Mouse (Mus musculus): ENCODE results near the gene Cldn8. TPM values are rescaled to one million over a fixed set of nuclear protein-coding genes. Genes with fewer than 3 reads are reported as not detected.

The Cldn8 gene
- 7.9 and 10.1 TPM in 2 replicates for polyA plus RNA-seq (2015; fragmentation: Nextera tagmentation; extraction: Ambion mirVana)

DNA sequence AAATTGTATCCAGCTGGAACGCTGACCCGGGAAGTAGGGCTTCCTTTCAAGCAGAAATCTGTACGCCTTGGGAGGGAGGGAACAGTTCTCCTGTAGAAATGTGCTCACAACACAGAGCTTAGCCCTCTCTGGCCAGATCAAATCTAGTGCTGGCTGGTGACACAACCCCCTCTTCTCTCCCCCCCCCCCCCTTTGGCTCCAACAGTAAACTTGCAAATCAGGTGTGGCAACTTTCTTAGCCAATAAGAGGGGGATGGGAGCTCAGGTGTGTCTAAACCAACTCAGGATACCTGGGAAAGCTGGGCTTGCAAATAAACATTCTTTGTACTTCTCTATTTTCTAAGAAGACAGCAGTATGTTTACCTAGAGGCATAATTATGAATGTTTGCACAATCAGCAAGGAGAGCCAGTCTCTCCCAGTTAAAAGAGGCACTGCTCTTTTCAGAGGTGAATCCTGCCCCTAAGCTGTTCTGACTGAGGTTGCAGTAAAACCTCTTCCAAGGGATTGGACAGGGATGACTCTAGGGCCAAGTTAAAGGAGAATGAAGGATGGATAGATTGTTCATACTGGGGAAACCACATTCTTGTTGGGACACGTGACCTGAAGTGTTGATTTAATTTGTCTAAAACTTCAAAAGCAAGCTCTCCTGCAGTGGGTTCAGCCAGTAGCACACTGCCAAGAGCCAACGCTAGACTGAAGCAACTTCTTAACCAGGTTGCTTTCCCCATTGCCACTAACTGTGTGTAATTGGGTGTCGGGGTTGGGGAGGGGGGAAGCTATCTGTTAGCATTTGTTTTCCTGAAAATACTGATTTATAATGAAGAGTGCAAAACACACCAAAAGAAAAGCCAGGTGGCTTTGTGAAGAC is at the start of gene Cldn8:
Cldn8 (minus strand) TSS at position 139 of the 869 bp plus-strand sequence.
- Histone ChIP-seq H3K9me3 (no peaks in the 10 kb centered on the region), H3K27me3 (no peaks in the 10 kb centered on the region), H3K4me2 (peak within 1 kb of the TSS; percentile 35), H3K4me3 (peak within 1 kb of the TSS; percentile 26), H3K9ac (no peak within 1 kb of the TSS), H3K4me1 (peaks cover 4% of the 10 kb centered on the region; the same call in 1 of the 2 replicates), H3K36me3 (no peaks in the 10 kb centered on the region), H3K27ac (peak within 1 kb of the TSS; percentile 34)
- peak; percentile 74; the same call in 1 of the 2 replicates for ATAC-seq (ENCODE audit: insufficient number of reproducible peaks, insufficient read depth, low FRiP score, low TSS enrichment, low read depth)
- 48% methylated on average over 6 of the region's 6 CpGs for WGBS

DNA sequence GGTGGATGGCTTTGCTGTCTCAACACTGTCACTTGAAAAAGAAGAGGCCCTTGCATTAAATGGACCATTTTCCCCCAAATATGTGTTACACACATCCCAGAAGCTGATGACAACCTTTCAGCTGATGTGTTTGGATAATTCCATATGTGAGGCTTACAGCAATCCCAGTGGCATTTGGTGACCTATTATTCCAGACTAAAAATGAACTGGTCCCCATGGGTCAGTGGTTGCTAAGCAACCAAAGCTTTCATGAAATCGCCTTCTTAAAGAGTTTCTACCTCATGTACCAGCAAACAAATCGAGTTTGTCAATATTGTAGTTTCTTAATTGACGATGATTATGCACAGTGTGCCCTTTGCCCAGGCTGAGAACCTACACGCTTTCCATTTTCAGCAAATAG is 49.7 kb upstream of the Cldn8 start:
- Histone ChIP-seq H3K4me3 (no peak overlapping the region), H3K4me1 (no peaks in the 10 kb centered on the region), H3K9me3 (no peaks in the 10 kb centered on the region), H3K27me3 (no peaks in the 10 kb centered on the region), H3K4me2 (no peak overlapping the region), H3K36me3 (no peaks in the 10 kb centered on the region), H3K27ac (no peak overlapping the region), H3K9ac (no peak overlapping the region)
- WGBS = 84% methylated on average over 4 of the region's 4 CpGs
- no peak for ATAC-seq (ENCODE audit: insufficient number of reproducible peaks, insufficient read depth, low FRiP score, low TSS enrichment, low read depth)

- Histone ChIP-seq H3K4me2 (no peak within 1 kb of the TSS), H3K36me3 (no peaks in the 10 kb centered on the region), H3K27ac (no peak within 1 kb of the TSS), H3K27me3 (no peaks in the 10 kb centered on the region), H3K9me3 (no peaks in the 10 kb centered on the region), H3K4me3 (no peak within 1 kb of the TSS), H3K9ac (no peak within 1 kb of the TSS), H3K4me1 (no peaks in the 10 kb centered on the region)
- no peak for ATAC-seq (ENCODE audit: insufficient number of reproducible peaks, insufficient read depth, low FRiP score, low TSS enrichment, low read depth)
- 91% methylated on average over 8 of the region's 8 CpGs for WGBS
Observed at GRCm38 (mm10) chr16:88611922-88612321, 48.9 kb upstream of the Cldn8 start, which contains the start of gene Krtap24-1. Gene Krtap24-1 (minus strand): TSS chr16:88612279.

GRCm38 (mm10) chr16:88604570-88604969 is 41.6 kb upstream of the Cldn8 start:
- WGBS = 88% methylated on average over 6 of the region's 6 CpGs
- Histone ChIP-seq H3K36me3 (no peaks in the 10 kb centered on the region), H3K4me2 (no peak overlapping the region), H3K9ac (no peak overlapping the region), H3K9me3 (no peaks in the 10 kb centered on the region), H3K27me3 (no peaks in the 10 kb centered on the region), H3K27ac (no peak overlapping the region), H3K4me1 (peaks cover 8% of the 10 kb centered on the region; the same call in 1 of the 2 replicates), H3K4me3 (no peak overlapping the region)
- ATAC-seq (ENCODE audit: insufficient number of reproducible peaks, insufficient read depth, low FRiP score, low TSS enrichment, low read depth) = no peak

DNA sequence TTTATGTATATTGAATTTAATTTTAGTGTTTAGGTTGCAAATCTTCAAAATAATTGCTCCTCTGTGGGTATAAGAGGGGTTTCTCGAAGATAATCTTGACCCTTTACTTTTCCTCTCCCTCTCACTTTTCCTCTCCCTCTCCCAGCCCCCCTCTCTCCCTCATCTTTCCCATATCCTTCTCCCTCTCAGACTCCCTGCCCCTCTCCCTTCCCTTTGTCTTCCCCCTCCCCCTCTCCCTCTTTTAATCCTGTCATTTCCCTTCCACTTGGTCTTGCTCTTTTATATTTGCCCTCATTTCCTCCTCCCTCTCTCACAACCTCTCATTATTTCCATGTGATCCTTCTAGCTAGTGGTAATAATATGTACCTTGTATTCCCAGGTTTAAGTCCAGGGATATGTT is 39.5 kb upstream of the Cldn8 start:
- peaks cover 9% of the 10 kb centered on the region; the same call in 1 of the 2 replicates for H3K4me1 ChIP-seq
- H3K27me3 ChIP-seq = no peaks in the 10 kb centered on the region
- H3K36me3 ChIP-seq = no peaks in the 10 kb centered on the region
- 19% methylated on average over 1 of the region's 1 CpGs for WGBS
- H3K9ac ChIP-seq = no peak overlapping the region
- no peaks in the 10 kb centered on the region for H3K9me3 ChIP-seq
- ATAC-seq (ENCODE audit: insufficient number of reproducible peaks, insufficient read depth, low FRiP score, low TSS enrichment, low read depth) = no peak
- no peak overlapping the region for H3K4me2 ChIP-seq
- no peak overlapping the region for H3K27ac ChIP-seq
- no peak overlapping the region for H3K4me3 ChIP-seq

- H3K27ac ChIP-seq = no peak overlapping the region
- H3K27me3 ChIP-seq = no peaks in the 10 kb centered on the region
- no peak overlapping the region for H3K4me3 ChIP-seq
- H3K9me3 ChIP-seq = no peaks in the 10 kb centered on the region
- ATAC-seq (ENCODE audit: insufficient number of reproducible peaks, insufficient read depth, low FRiP score, low TSS enrichment, low read depth) = no peak
- WGBS = 65% methylated on average over 8 of the region's 8 CpGs
- peaks cover 9% of the 10 kb centered on the region; the same call in 1 of the 2 replicates for H3K4me1 ChIP-seq
- H3K36me3 ChIP-seq = no peaks in the 10 kb centered on the region
- H3K9ac ChIP-seq = no peak overlapping the region
- peak overlapping the region; percentile 39; the same call in 1 of the 2 replicates for H3K4me2 ChIP-seq
Observed at GRCm38 (mm10) chr16:88600303-88600702, 37.3 kb upstream of the Cldn8 start.

DNA sequence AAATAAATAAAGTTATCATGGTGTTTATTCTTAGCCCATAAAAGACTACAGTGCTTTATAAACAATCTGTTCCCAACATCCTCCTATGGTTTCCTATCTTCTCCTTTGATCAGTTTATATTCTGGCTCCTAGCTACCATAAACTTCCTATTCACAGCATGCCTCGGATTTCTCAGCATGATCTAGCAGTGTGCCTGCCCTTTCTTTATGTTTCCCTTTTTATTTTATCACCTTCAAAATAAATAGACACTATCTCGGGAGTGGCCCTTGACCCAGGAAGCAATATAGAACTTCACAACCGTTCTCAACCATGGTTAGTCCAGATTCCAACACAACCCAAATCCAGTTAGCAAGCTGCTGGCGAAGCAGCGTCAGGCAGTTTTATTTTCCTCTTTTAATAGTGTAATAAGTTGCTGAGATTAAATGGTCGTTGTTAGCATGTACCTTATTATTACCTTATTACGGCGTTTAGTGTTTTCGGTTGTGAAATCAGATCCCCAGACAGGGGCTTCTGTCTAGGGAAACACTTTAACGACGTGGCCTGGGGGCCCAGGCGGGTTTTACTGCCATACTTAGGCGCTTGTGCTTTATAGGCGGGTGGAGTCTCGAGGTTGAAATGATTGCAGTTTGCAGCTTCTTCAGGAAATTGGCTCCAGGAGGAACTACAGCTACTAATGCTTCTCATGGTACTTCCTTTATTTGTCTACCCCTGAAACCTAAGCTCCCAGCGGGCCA is 36.7 kb upstream of the Cldn8 start:
- Histone ChIP-seq H3K27ac (no peak overlapping the region), H3K9me3 (no peaks in the 10 kb centered on the region), H3K36me3 (no peaks in the 10 kb centered on the region), H3K4me1 (peaks cover 9% of the 10 kb centered on the region; the same call in 1 of the 2 replicates), H3K27me3 (no peaks in the 10 kb centered on the region), H3K4me2 (peak overlapping the region; percentile 39), H3K4me3 (no peak overlapping the region), H3K9ac (no peak overlapping the region)
- 21% methylated on average over 16 of the region's 16 CpGs for WGBS
- ATAC-seq (ENCODE audit: insufficient number of reproducible peaks, insufficient read depth, low FRiP score, low TSS enrichment, low read depth) = no peak

DNA sequence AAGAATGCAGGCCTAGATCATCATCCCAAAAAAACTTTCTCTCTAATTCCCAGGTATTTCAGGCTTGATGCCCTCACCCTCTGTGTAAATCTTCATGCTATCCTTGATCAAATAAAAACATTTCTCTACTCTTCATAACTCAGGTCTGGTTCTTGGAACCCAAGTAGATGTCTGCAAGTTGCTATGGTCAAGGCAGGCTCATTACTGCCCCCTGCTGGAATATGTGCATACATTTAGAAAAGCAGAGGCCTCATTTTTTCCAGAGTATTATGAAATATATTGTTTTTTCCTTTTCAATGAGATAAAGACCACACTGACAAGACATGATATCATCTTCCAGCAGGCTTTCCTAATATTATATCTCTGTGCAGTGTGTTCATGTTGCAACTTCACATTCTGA is 29.8 kb upstream of the Cldn8 start:
- Histone ChIP-seq H3K9me3 (no peaks in the 10 kb centered on the region), H3K9ac (no peak overlapping the region), H3K36me3 (no peaks in the 10 kb centered on the region), H3K27ac (no peak overlapping the region), H3K27me3 (no peaks in the 10 kb centered on the region), H3K4me1 (no peaks in the 10 kb centered on the region), H3K4me2 (no peak overlapping the region), H3K4me3 (no peak overlapping the region)
- ATAC-seq (ENCODE audit: insufficient number of reproducible peaks, insufficient read depth, low FRiP score, low TSS enrichment, low read depth) = no peak

GRCm38 (mm10) chr16:88583338-88583737 is 20.4 kb upstream of the Cldn8 start:
- ATAC-seq (ENCODE audit: insufficient number of reproducible peaks, insufficient read depth, low FRiP score, low TSS enrichment, low read depth) = no peak
- H3K4me3 ChIP-seq = no peak overlapping the region
- no peaks in the 10 kb centered on the region for H3K4me1 ChIP-seq
- no peak overlapping the region for H3K4me2 ChIP-seq
- H3K27ac ChIP-seq = no peak overlapping the region
- H3K9ac ChIP-seq = no peak overlapping the region
- WGBS = 88% methylated on average over 9 of the region's 9 CpGs
- H3K9me3 ChIP-seq = no peaks in the 10 kb centered on the region
- H3K36me3 ChIP-seq = no peaks in the 10 kb centered on the region
- H3K27me3 ChIP-seq = no peaks in the 10 kb centered on the region

GRCm38 (mm10) chr16:88575885-88576679 is 13.1 kb upstream of the Cldn8 start:
- ATAC-seq (ENCODE audit: insufficient number of reproducible peaks, insufficient read depth, low FRiP score, low TSS enrichment, low read depth) = no peak
- no peaks in the 10 kb centered on the region for H3K9me3 ChIP-seq
- 71% methylated on average over 4 of the region's 4 CpGs for WGBS

GRCm38 (mm10) chr16:88572904-88573404 is 10.0 kb upstream of the Cldn8 start:
- Histone ChIP-seq H3K27ac (no peak overlapping the region), H3K4me3 (no peak overlapping the region), H3K4me2 (no peak overlapping the region), H3K27me3 (no peaks in the 10 kb centered on the region), H3K36me3 (no peaks in the 10 kb centered on the region), H3K4me1 (no peaks in the 10 kb centered on the region), H3K9ac (no peak overlapping the region), H3K9me3 (no peaks in the 10 kb centered on the region)
- ATAC-seq (ENCODE audit: insufficient number of reproducible peaks, insufficient read depth, low FRiP score, low TSS enrichment, low read depth) = no peak
- WGBS = 77% methylated on average over 5 of the region's 5 CpGs

More at GRCm38 (mm10) chr16:88575885-88576679, 13.1 kb upstream of the Cldn8 start:
- Histone ChIP-seq H3K4me1 (no peaks in the 10 kb centered on the region), H3K4me3 (no peak overlapping the region), H3K27me3 (no peaks in the 10 kb centered on the region), H3K9ac (no peak overlapping the region), H3K27ac (no peak overlapping the region), H3K36me3 (no peaks in the 10 kb centered on the region), H3K4me2 (no peak overlapping the region)

All from embryonic facial prominence, embryonic 13.5 days (tissue).